19 mouse cellular contexts compared by ENCODE assay signal in genomic region chr19:43551493-43551890, GRCm38 (mm10). TPM values are rescaled to one million over a fixed set of nuclear protein-coding genes. Genes with fewer than 3 reads are reported as not detected.
A peak's percentile ranks its signal among the peaks of the same experiment; 100 is the strongest.
DNase-seq lines count a peak whose midpoint lies in the region; ATAC-seq and TF ChIP-seq lines count a peak whose summit lies in the region.
"Had no signal": no experiment of that assay in that cellular context is flagged by ENCODE, and none has a peak within 500 bp of the region (broad histone marks: within the 10 kb centered on the region; RNA-seq: fewer than 3 reads in every experiment).

No protein-coding gene starts in this region.

- dilution Hi-C loops in CH12.LX (cut with MboI; ENCODE audit: extremely low pct_ligation_motif_present, extremely low pct_unique_long_range_greater_than_20kb, low sequenced_read_pairs): no loop called here

- DNase-seq in kidney, postnatal 0 days (ENCODE audit: low spot score): no peak
- DNase-seq in kidney, adult 18-20 months: no peak
- no peak for DNase-seq in CH12.LX (ENCODE audit: extremely low read depth)
- DNase-seq in Patski (ENCODE audit: low read depth, low spot score): no peak
- DNase-seq in adrenal gland, postnatal 25 days: no peak
- DNase-seq: adrenal gland, postnatal 10 days; cerebellum, adult 11-12 months; cerebellum, adult 2 months; cerebellum, adult 9-10 months; cerebellum, postnatal 10 days; cerebellum, postnatal 25 days; embryo, embryonic 11 days; forebrain, postnatal 0 days had no signal

- no peak for TF ChIP-seq POLR2A in CH12.LX (IDR thresholded peaks at IDR 0.05; ENCODE audit: low read depth, low read length)

- no peak for TF ChIP-seq RAD21 in CH12.LX (IDR thresholded peaks at IDR 0.05; ENCODE audit: low read depth, low read length)

- no peak for TF ChIP-seq EP300 in CH12.LX (IDR thresholded peaks at IDR 0.05; ENCODE audit: low read length)

- WGBS in kidney, postnatal 0 days: 39% methylated on average over 6 of the region's 6 CpGs

- no peak overlapping the region for H3K27ac ChIP-seq in kidney, postnatal 0 days
- no peak overlapping the region for H3K27ac ChIP-seq in CH12.LX (ENCODE audit: insufficient read depth, low read depth)
- H3K27ac ChIP-seq: embryonic facial prominence, embryonic 10.5 days; embryonic facial prominence, embryonic 12.5 days; forebrain, embryonic 13.5 days; forebrain, embryonic 15.5 days had no signal

- CTCF ChIA-PET in Patski (lab: Charles Lee): interaction anchor here (1.1 to 3.7 kb wide), 7 partner anchors 16 to 72 kb away, joined by 3 to 21 read pairs (median 5); no protein-coding TSS in a partner anchor

- no peaks in the 10 kb centered on the region for H3K36me3 ChIP-seq in kidney, postnatal 0 days (ENCODE audit: insufficient read depth, low read length)
- H3K36me3 ChIP-seq in CH12.LX (replicated peaks in 1 of 2; ENCODE audit: control insufficient read depth in 1 of 2, insufficient read depth in 1 of 2, low read length in 1 of 2): no peaks in the 10 kb centered on the region
- H3K36me3 ChIP-seq: embryonic facial prominence, embryonic 10.5 days; embryonic facial prominence, embryonic 12.5 days; forebrain, embryonic 15.5 days; G1E had no signal

- H3K27me3 ChIP-seq in kidney, postnatal 0 days (ENCODE audit: insufficient read depth, low read length): 0 out of 2 replicates have a peak, but pooled peaks cover 2% of the 10 kb centered on the region
- peaks cover 10% of the 10 kb centered on the region for H3K27me3 ChIP-seq in CH12.LX (replicated peaks)
- no peaks in the 10 kb centered on the region for H3K27me3 ChIP-seq in Patski
- H3K27me3 ChIP-seq: forebrain, embryonic 15.5 days had no signal

- 0 out of 2 replicates have a peak, but pooled peaks cover 3% of the 10 kb centered on the region for H3K4me1 ChIP-seq in kidney, postnatal 0 days (replicated peaks; ENCODE audit: insufficient read depth, low read length)
- no peaks in the 10 kb centered on the region for H3K4me1 ChIP-seq in CH12.LX (ENCODE audit: control insufficient read depth in 1 of 2, insufficient read depth in 2 of 2)

- H3K9me3 ChIP-seq in kidney, postnatal 0 days (replicated peaks; ENCODE audit: low read length): no peaks in the 10 kb centered on the region
- no peaks in the 10 kb centered on the region for H3K9me3 ChIP-seq in CH12.LX (replicated peaks; ENCODE audit: low read length)
- H3K9me3 ChIP-seq: embryonic facial prominence, embryonic 10.5 days; embryonic facial prominence, embryonic 12.5 days; forebrain, embryonic 13.5 days; forebrain, embryonic 15.5 days; G1E had no signal

- H3K4me2 ChIP-seq in kidney, postnatal 0 days (ENCODE audit: low read length): no peak overlapping the region
- 0 out of 2 replicates have a peak overlapping the region, but pooled peaks have one; percentile 14 for H3K4me2 ChIP-seq in CH12.LX (ENCODE audit: insufficient read depth, low read depth, poor library complexity, severe bottlenecking)
- H3K4me2 ChIP-seq: embryonic facial prominence, embryonic 12.5 days; forebrain, embryonic 13.5 days; forebrain, embryonic 15.5 days had no signal

- peak; percentile 52; the same call in 1 of the 2 replicates for ATAC-seq in kidney, postnatal 0 days (replicated peaks; ENCODE audit: low FRiP score, low read depth)
- peak; percentile 22 for ATAC-seq in Patski
- no peak for ATAC-seq in inflammation-experienced regulatory T-cells, adult 6 months
- ATAC-seq: forebrain, embryonic 13.5 days; forebrain, embryonic 15.5 days; forebrain, postnatal 0 days had no signal

- in situ Hi-C loops in CH12.LX (cut with MboI; ENCODE audit: low pct_ligation_motif_present, low pct_unique_long_range_greater_than_20kb, low sequenced_read_pairs) (no loop called here), Patski (cut with MboI; ENCODE audit: low pct_unique_long_range_greater_than_20kb) (no loop called here)

- H3K4me3 ChIP-seq in kidney, postnatal 0 days (replicated peaks; ENCODE audit: low read depth, low read length): no peak overlapping the region
- H3K4me3 ChIP-seq in CH12.LX (replicated peaks in 1 of 3; ENCODE audit: low read depth in 2 of 3, low read length in 2 of 3, poor library complexity in 1 of 3): no peak overlapping the region
- H3K4me3 ChIP-seq: embryonic facial prominence, embryonic 10.5 days; embryonic facial prominence, embryonic 12.5 days; forebrain, embryonic 13.5 days; forebrain, embryonic 15.5 days had no signal

- no peak for TF ChIP-seq CTCF in kidney, postnatal 0 days (IDR thresholded peaks at IDR 0.05; ENCODE audit: low read depth)
- TF ChIP-seq CTCF in CH12.LX (conservative IDR thresholded peaks at IDR 0.05 in 1 of 2, IDR thresholded peaks at IDR 0.05 in 1 of 2; ENCODE audit: low read depth in 2 of 2, low read length in 2 of 2) (no peak), Patski (IDR thresholded peaks at IDR 0.05) (no peak)

- POLR2A ChIA-PET in Patski (lab: Charles Lee): interaction anchor here (1.3 kb wide), 1 partner anchor 20 kb away, joined by 5 read pairs; no protein-coding TSS in a partner anchor

- no peak overlapping the region for H3K9ac ChIP-seq in kidney, postnatal 0 days (ENCODE audit: low read depth, low read length)
- H3K9ac ChIP-seq in CH12.LX (ENCODE audit: insufficient read depth, low read depth): no peak overlapping the region
- H3K9ac ChIP-seq: embryonic facial prominence, embryonic 12.5 days; forebrain, embryonic 13.5 days; forebrain, embryonic 15.5 days; forebrain, postnatal 0 days had no signal

- H3K79me2 ChIP-seq in CH12.LX (replicated peaks; ENCODE audit: control insufficient read depth, extremely low read depth, insufficient read depth, poor library complexity, severe bottlenecking): no peaks in the 10 kb centered on the region

TF ChIP-seq in CH12.LX, 34 proteins besides CTCF, POLR2A, EP300 and RAD21:
- no peak for TF ChIP-seq JUN (IDR thresholded peaks at IDR 0.05; ENCODE audit: insufficient read depth, low read depth, low read length)
- TF ChIP-seq ZC3H11A (IDR thresholded peaks at IDR 0.05; ENCODE audit: low read depth, low read length): no peak
- TF ChIP-seq KAT2A (IDR thresholded peaks at IDR 0.05; ENCODE audit: insufficient replicate concordance, low read length): no peak
- TF ChIP-seq MAZ (IDR thresholded peaks at IDR 0.05; ENCODE audit: low read depth, low read length): no peak
- TF ChIP-seq TBP (conservative IDR thresholded peaks at IDR 0.05; ENCODE audit: low read depth, low read length): no peak
- TF ChIP-seq JUND (conservative IDR thresholded peaks at IDR 0.05; ENCODE audit: low read depth, low read length): no peak
- TF ChIP-seq SMC3 (IDR thresholded peaks at IDR 0.05; ENCODE audit: low read depth, low read length): no peak
- TF ChIP-seq ZKSCAN1 (IDR thresholded peaks at IDR 0.05; ENCODE audit: borderline replicate concordance, low read depth, low read length): no peak
- no peak for TF ChIP-seq ETS1 (conservative IDR thresholded peaks at IDR 0.05; ENCODE audit: low read depth, low read length)
- no peak for TF ChIP-seq E2F4 (IDR thresholded peaks at IDR 0.05; ENCODE audit: insufficient replicate concordance, low read depth, low read length)
- TF ChIP-seq MYC (IDR thresholded peaks at IDR 0.05; ENCODE audit: low read depth, low read length): no peak
- no peak for TF ChIP-seq POLR2AphosphoS2 (IDR thresholded peaks at IDR 0.05; ENCODE audit: low read depth, low read length)

RNA-seq across cellular contexts. Expression of gene Got1, which starts 27.1 kb away (rescaled TPM):
- polyA plus RNA-seq in kidney, postnatal 0 days (2015; fragmentation: Nextera tagmentation; extraction: Ambion mirVana): 86.6 and 93.6 TPM in 2 replicates
- 122 and 131 TPM in 2 replicates for total RNA-seq in CH12.LX (2012; rRNA removed)
- total RNA-seq in CH12.LX (2014; rRNA removed): 164 and 176 TPM in 2 replicates
- 214 and 228 TPM in 2 replicates for polyA plus RNA-seq in CH12.LX (2012; ENCODE audit: insufficient read length, low read depth)
- polyA plus RNA-seq in Patski (2021): 311 TPM
- 10 to 100 TPM; 33.0 to 47.8 (median 40.0) TPM for polyA plus RNA-seq in inflammation-experienced regulatory T-cells, adult 6 months (2017; shearing (Covaris generic))
- total RNA-seq in adrenal gland, postnatal 25 days (2021): 191 and 315 TPM in 2 replicates
